Mouse (Mus musculus): ENCODE data around the gene Brs3. TPM values are rescaled to one million over a fixed set of nuclear protein-coding genes. Genes with fewer than 3 reads are reported as not detected.

The Brs3 gene
- polyA plus RNA-seq (2014; fragmentation: Illumina TruSeq; extraction: RNeasy Lipid Tissue Mini Kit (QIAGEN cat#74804); ENCODE audit: low read depth, low replicate concordance): not detected

DNA sequence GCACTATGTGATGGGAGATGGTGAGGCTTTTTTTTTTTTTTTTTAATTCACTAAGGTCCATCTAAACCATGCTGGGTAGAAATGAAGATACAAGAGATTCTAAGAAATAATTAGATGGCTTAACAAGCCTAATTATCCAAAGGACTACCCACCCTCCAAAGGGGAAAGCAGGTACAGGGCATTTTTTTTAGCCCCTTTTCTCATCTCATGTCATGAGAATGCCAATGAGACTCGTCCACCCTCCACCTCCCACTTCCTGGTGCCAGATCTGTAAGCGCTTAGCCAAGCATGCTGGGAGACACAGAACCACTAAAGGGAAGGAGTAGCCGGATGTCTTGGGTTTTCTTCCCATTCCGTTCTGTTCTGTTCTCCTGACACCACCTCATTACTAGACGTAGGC lies at the start of gene Brs3:
Gene Brs3 (plus strand): TSS at position 301 of the 400 bp plus-strand sequence.

GRCm38 (mm10) chrX:57053174-57053992 lies 10.5 kb downstream of the Brs3 start, which contains the start of gene Htatsf1:
Gene Htatsf1 (plus strand): TSS chrX:57053583.

DNA sequence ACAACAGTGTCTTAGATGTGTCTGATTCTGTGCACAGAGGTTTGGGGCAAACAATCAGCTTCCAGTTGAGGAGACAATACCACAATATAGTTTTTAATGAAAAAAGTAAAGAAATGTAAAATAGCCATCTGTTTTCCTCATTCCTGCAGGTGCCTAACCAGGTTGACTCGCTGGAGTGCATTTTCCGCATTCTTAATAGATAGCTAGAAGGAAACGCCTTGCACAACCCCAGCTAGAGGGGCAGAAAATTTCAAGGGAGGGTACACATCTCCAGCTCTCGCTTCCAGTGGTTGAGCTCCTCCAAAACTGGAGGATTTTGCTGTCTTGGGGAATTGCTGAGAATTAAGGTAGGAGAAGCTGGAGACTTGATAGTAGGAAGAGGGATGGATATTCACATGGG lies 44.9 kb downstream of the Brs3 start, which contains the start of gene Vgll1:
Gene Vgll1 (plus strand): TSS at position 301 of the 400 bp plus-strand sequence.

Other genes with a start within 250 kb of the Brs3 start
- 1.6 TPM for gene Map7d3, start 220.7 kb upstream of the Brs3 start, polyA plus RNA-seq (2014; fragmentation: Illumina TruSeq; extraction: RNeasy Lipid Tissue Mini Kit (QIAGEN cat#74804); ENCODE audit: low read depth, low replicate concordance)
- gene Adgrg4, start 172.9 kb upstream of the Brs3 start, polyA plus RNA-seq (2014; fragmentation: Illumina TruSeq; extraction: RNeasy Lipid Tissue Mini Kit (QIAGEN cat#74804); ENCODE audit: low read depth, low replicate concordance): 16.5 TPM
- gene Htatsf1, start 10.5 kb downstream of the Brs3 start, polyA plus RNA-seq (2014; fragmentation: Illumina TruSeq; extraction: RNeasy Lipid Tissue Mini Kit (QIAGEN cat#74804); ENCODE audit: low read depth, low replicate concordance): 87.6 TPM
- not detected for gene Vgll1, start 45.0 kb downstream of the Brs3 start, polyA plus RNA-seq (2014; fragmentation: Illumina TruSeq; extraction: RNeasy Lipid Tissue Mini Kit (QIAGEN cat#74804); ENCODE audit: low read depth, low replicate concordance)
- gene Cd40lg, start 169.1 kb downstream of the Brs3 start, polyA plus RNA-seq (2014; fragmentation: Illumina TruSeq; extraction: RNeasy Lipid Tissue Mini Kit (QIAGEN cat#74804); ENCODE audit: low read depth, low replicate concordance): not detected